Mouse (Mus musculus): ENCODE results near the gene Map2k1.

GRCm38 (mm10) chr9:64249371-64249770 is 4.1 kb downstream of the Map2k1 start:
- TF ChIP-seq GATA1 (IDR thresholded peaks at IDR 0.05; ENCODE audit: low read length) (no peak), TAL1 (IDR thresholded peaks at IDR 0.05; ENCODE audit: low read length) (no peak)
